Mouse (Mus musculus) MEL (cell line): ENCODE results near the gene Slc39a13. TPM values are rescaled to one million over a fixed set of nuclear protein-coding genes. Genes with fewer than 3 reads are reported as not detected.
A peak's percentile ranks its signal among the peaks of the same experiment; 100 is the strongest.

ENCODE experiments used
- DNase-seq: peaks from one replicate; pipeline ENCODE4 v3.0.0; 2011; ENCODE audit warnings: low read depth, low spot score
- H3K27ac ChIP-seq: 2 replicates; pipeline ENCODE4 v1.5.1; 2012; ENCODE audit warnings: low read depth, mild to moderate bottlenecking, control low read depth, low read length, moderate library complexity; ENCODE audit not compliant: control insufficient read depth
- H3K27me3 ChIP-seq, 2 experiments: fragments of 150-350 bp in 1 of 2; sonication (generic) in 1 of 2; 2 replicates each; pipeline ENCODE4 v1.6.1; 2012; ENCODE audit warnings: low read length in 2 of 2, mild to moderate bottlenecking in 2 of 2, improper control_type of control experiment in 1 of 2, moderate library complexity in 1 of 2; ENCODE audit not compliant: insufficient read depth in 2 of 2, control insufficient read depth in 1 of 2
- H3K36me3 ChIP-seq, 2 experiments: 2 replicates each; pipeline ENCODE4 v1.6.1; 2012 to 2014; ENCODE audit warnings: low read length in 2 of 2, improper control_type of control experiment in 1 of 2, inconsistent platforms in 1 of 2, mild to moderate bottlenecking in 1 of 2; ENCODE audit not compliant: insufficient read depth in 2 of 2, control insufficient read depth in 1 of 2
- H3K4me1 ChIP-seq, 2 experiments: fragments of 150-350 bp in 1 of 2; sonication (generic) in 1 of 2; 2 replicates each; pipeline ENCODE4 v1.6.1; 2012; ENCODE audit warnings: low read length in 2 of 2, improper control_type of control experiment in 1 of 2, mild to moderate bottlenecking in 1 of 2; ENCODE audit not compliant: insufficient read depth in 2 of 2, control insufficient read depth in 1 of 2
- H3K4me3 ChIP-seq, 2 experiments: fragments of 150-350 bp in 1 of 2; sonication (generic) in 1 of 2; 2 replicates each; pipeline ENCODE4 v1.5.1; 2012; ENCODE audit warnings: low read depth in 2 of 2, low read length in 2 of 2, mild to moderate bottlenecking in 2 of 2, moderate library complexity in 2 of 2, control low read depth in 1 of 2, improper control_type of control experiment in 1 of 2; ENCODE audit not compliant: control insufficient read depth in 1 of 2, insufficient read depth in 1 of 2
- H3K79me2 ChIP-seq: 2 replicates; pipeline ENCODE4 v1.6.1; 2012; ENCODE audit warnings: mild to moderate bottlenecking, low read length, moderate library complexity; ENCODE audit not compliant: control insufficient read depth, poor library complexity, insufficient read depth
- H3K9ac ChIP-seq: 2 replicates; pipeline ENCODE4 v1.6.1; 2012; ENCODE audit warnings: low read depth, mild to moderate bottlenecking, control low read depth, low read length, moderate library complexity; ENCODE audit not compliant: control insufficient read depth, poor library complexity, severe bottlenecking
- H3K9me3 ChIP-seq: fragments of 150-350 bp; sonication (generic); replicated peaks from 2 replicates; pipeline ENCODE4 v1.6.1; 2012; ENCODE audit warnings: mild to moderate bottlenecking, low read length, improper control_type of control experiment, moderate library complexity; ENCODE audit not compliant: insufficient read depth
- EP300 ChIP-seq, 2 experiments: IDR thresholded peaks; 2 replicates each; pipeline ENCODE4 v1.6.1; 2011; ENCODE audit warnings: improper control_type of control experiment in 2 of 2, low read length in 2 of 2, low read depth in 1 of 2, mild to moderate bottlenecking in 1 of 2
- GATA1 ChIP-seq: IDR thresholded peaks from 2 replicates; pipeline ENCODE4 v1.6.1; 2011; ENCODE audit warnings: low read depth, low read length, improper control_type of control experiment
- HCFC1 ChIP-seq: IDR thresholded peaks from 2 replicates; pipeline ENCODE4 v1.6.1; 2012; ENCODE audit warnings: low read depth, mild to moderate bottlenecking, inconsistent platforms, low read length, improper control_type of control experiment, moderate library complexity
- KAT2A ChIP-seq: conservative IDR thresholded peaks from 2 replicates; pipeline ENCODE4 v1.6.1; 2012; ENCODE audit warnings: low read depth, low read length, improper control_type of control experiment, inconsistent platforms
- MAZ ChIP-seq: IDR thresholded peaks from 2 replicates; pipeline ENCODE4 v1.6.1; 2012; ENCODE audit warnings: low read depth, mild to moderate bottlenecking, inconsistent platforms, low read length, improper control_type of control experiment
- MXI1 ChIP-seq: IDR thresholded peaks from 2 replicates; pipeline ENCODE4 v1.6.1; 2011; ENCODE audit warnings: mild to moderate bottlenecking, low read depth, low read length, improper control_type of control experiment
- MYC ChIP-seq: IDR thresholded peaks from 2 replicates; pipeline ENCODE4 v1.6.1; 2011; ENCODE audit warnings: low read depth, mild to moderate bottlenecking, low read length, improper control_type of control experiment, moderate library complexity
- NELFE ChIP-seq: IDR thresholded peaks from 2 replicates; pipeline ENCODE4 v1.6.1; 2011; ENCODE audit warnings: low read depth, low read length, improper control_type of control experiment
- NRF1 ChIP-seq: IDR thresholded peaks from 2 replicates; pipeline ENCODE4 v1.6.1; 2014; ENCODE audit warnings: low read depth, mild to moderate bottlenecking, inconsistent platforms, low read length, improper control_type of control experiment, moderate library complexity; ENCODE audit not compliant: poor library complexity, insufficient read depth, severe bottlenecking
- POLR2A ChIP-seq, 2 experiments: IDR thresholded peaks; 2 replicates each; pipeline ENCODE4 v1.6.1; 2011 to 2012; ENCODE audit warnings: low read length in 2 of 2, mild to moderate bottlenecking in 2 of 2, control low read depth in 1 of 2, improper control_type of control experiment in 1 of 2, low read depth in 1 of 2, moderate library complexity in 1 of 2; ENCODE audit not compliant: control insufficient read depth in 1 of 2, insufficient read depth in 1 of 2, poor library complexity in 1 of 2
- POLR2AphosphoS2 ChIP-seq: IDR thresholded peaks from 2 replicates; pipeline ENCODE4 v1.6.1; 2011; ENCODE audit warnings: low read length, improper control_type of control experiment
- UBTF ChIP-seq: IDR thresholded peaks from 2 replicates; pipeline ENCODE4 v1.6.1; 2012; ENCODE audit warnings: low read depth, mild to moderate bottlenecking, inconsistent platforms, low read length, improper control_type of control experiment, moderate library complexity, borderline replicate concordance; ENCODE audit not compliant: insufficient read depth
- ZC3H11A ChIP-seq: IDR thresholded peaks from 2 replicates; pipeline ENCODE4 v1.6.1; 2012; ENCODE audit warnings: low read depth, mild to moderate bottlenecking, inconsistent platforms, low read length, improper control_type of control experiment
- ZMIZ1 ChIP-seq: IDR thresholded peaks from 2 replicates; pipeline ENCODE4 v1.6.1; 2012; ENCODE audit warnings: low read depth, mild to moderate bottlenecking, inconsistent platforms, low read length, improper control_type of control experiment, moderate library complexity
- ZNF384 ChIP-seq: IDR thresholded peaks from 2 replicates; pipeline ENCODE4 v1.6.1; 2012; ENCODE audit warnings: low read depth, mild to moderate bottlenecking, inconsistent platforms, low read length, improper control_type of control experiment
- polyA plus RNA-seq, 2 experiments: library from polyadenylated mRNA; stranded (reverse) in 1 of 2; unstranded in 1 of 2; fragments of >175 nt in 1 of 2; fragments of >200 nt in 1 of 2; gene quantifications; 2 replicates each; pipeline versions ENCODE4 v1.2.1 to v1.2.4; 2012; ENCODE audit warnings: low replicate concordance in 2 of 2, low read depth in 1 of 2; ENCODE audit not compliant: insufficient read length in 2 of 2, insufficient read depth in 1 of 2, missing spikeins in 1 of 2
- total RNA-seq: library from RNA; depleted of rRNA; stranded (reverse); fragments of 300-350 nt; gene quantifications from 2 replicates; pipeline ENCODE4 v1.2.3, GENCODE M21; 2012

Slc39a13 gene
- total and polyA plus RNA-seq, 3 experiments, result 9.4 to 19.1 TPM; not detected in 1

- no peak for TF ChIP-seq EP300 (IDR thresholded peaks at IDR 0.05; ENCODE audit: low read depth in 1 of 2, low read length in 2 of 2)
- no peak for TF ChIP-seq NRF1
These were observed 1.9 kb upstream of the Slc39a13 start (continued) for GRCm38 (mm10) chr2:91072092-91072491.

- peak overlapping the region; percentile 82 for H3K27ac ChIP-seq
These were observed 842 bp upstream of the Slc39a13 start for GRCm38 (mm10) chr2:91071059-91071458.

GRCm38 (mm10) chr2:91069306-91070000 is 764 bp downstream of the Slc39a13 start:
- peaks cover 0 to 8% of the 10 kb centered on the region in 2 experiments; a peak in 2 of 4 replicates for H3K36me3 ChIP-seq
- H3K79me2 ChIP-seq, result peaks cover 7% of the 10 kb centered on the region; the same call in 1 of the 2 replicates
- peaks cover 0 to 6% of the 10 kb centered on the region in 2 experiments; a peak in 3 of 4 replicates for H3K4me1 ChIP-seq
- no peaks in the 10 kb centered on the region for H3K27me3 ChIP-seq
- H3K9ac ChIP-seq, result peak overlapping the region; percentile 88
- DNase-seq, result peak; percentile 57
- peak overlapping the region; percentile 80 to 90 for H3K4me3 ChIP-seq
- TF ChIP-seq HCFC1, result no peak
- TF ChIP-seq ZC3H11A, result no peak
- TF ChIP-seq MXI1, result no peak
- no peak for TF ChIP-seq ZMIZ1
- TF ChIP-seq POLR2AphosphoS2, result no peak
- no peak for TF ChIP-seq ZNF384
- TF ChIP-seq MAZ, result no peak
- peak overlapping the region; percentile 53 for H3K27ac ChIP-seq
- no peaks in the 10 kb centered on the region for H3K9me3 ChIP-seq

More at GRCm38 (mm10) chr2:91071059-91071458, 842 bp upstream of the Slc39a13 start:
- Histone ChIP-seq H3K9ac (peak overlapping the region; percentile 87), H3K9me3 (no peaks in the 10 kb centered on the region), H3K4me3 (peak overlapping the region; percentile 72 to 75), H3K79me2 (peaks cover 7% of the 10 kb centered on the region; the same call in 1 of the 2 replicates), H3K36me3 (peaks cover 0 to 8% of the 10 kb centered on the region in 2 experiments; a peak in 2 of 4 replicates), H3K27me3 (no peaks in the 10 kb centered on the region), H3K4me1 (peaks cover 0 to 6% of the 10 kb centered on the region in 2 experiments; a peak in 3 of 4 replicates)
- no peak for DNase-seq
- no peak for TF ChIP-seq UBTF
- TF ChIP-seq KAT2A, result no peak
- no peak for TF ChIP-seq GATA1
- TF ChIP-seq EP300 (IDR thresholded peaks at IDR 0.05; ENCODE audit: low read depth in 1 of 2, low read length in 2 of 2), result no peak
- TF ChIP-seq MYC, result no peak
- no peak for TF ChIP-seq ZMIZ1
- TF ChIP-seq POLR2A (IDR thresholded peaks at IDR 0.05; ENCODE audit: control insufficient read depth in 1 of 2, insufficient read depth in 1 of 2, low read depth in 1 of 2, low read length in 2 of 2, poor library complexity in 1 of 2), result no peak
- peak; percentile 2; the same call in 1 of the 2 replicates for TF ChIP-seq NELFE
